Mouse (Mus musculus) CD4-positive, CD25-positive, alpha-beta regulatory T cell, adult 2 months (primary cell): ENCODE data around the gene Fam167b.

Experiments
- DNase-seq: peaks from one replicate; pipeline ENCODE4 v3.0.0-alpha.2; 2012; ENCODE audit warnings: low read depth, low spot score

Gene Fam167b

DNA sequence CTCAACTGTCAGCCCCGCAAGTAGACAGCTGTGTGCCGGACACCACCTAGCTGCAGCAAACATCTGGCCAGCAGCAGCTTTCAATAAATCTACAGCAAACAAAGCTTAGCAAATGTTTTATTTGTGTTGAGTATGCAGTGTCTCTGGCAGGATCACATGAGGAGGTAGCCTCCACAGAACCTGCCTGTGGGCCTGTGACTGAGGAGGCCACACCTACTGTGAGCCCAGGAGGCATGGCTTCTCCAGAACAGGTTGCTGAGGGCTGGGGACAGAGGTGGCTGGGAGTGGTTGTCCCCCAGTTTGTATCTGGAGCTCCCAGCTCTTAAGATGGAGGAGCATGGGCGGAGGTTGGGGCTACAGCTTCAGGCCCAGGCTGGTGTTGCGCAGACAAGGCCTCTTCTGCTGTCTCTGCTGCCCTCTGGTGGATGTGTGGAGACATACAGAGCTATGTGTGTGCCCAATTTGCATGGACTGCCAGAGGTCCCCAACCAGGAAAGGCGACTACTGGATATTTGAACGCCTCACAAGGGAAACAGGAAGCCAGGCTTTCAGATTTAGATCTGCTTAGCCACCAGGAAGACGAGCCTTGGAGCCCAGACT lies 30.2 kb upstream of the Fam167b start:
- DNase-seq: peak; percentile 93

GRCm38 (mm10) chr4:129600233-129601158 lies 22.1 kb upstream of the Fam167b start, which contains the start of the genes Eif3i and Tmem234:
Gene Eif3i (minus strand): TSS chr4:129600648.
Gene Tmem234 (plus strand): TSS chr4:129600668.
- DNase-seq: peak; percentile 91

DNA sequence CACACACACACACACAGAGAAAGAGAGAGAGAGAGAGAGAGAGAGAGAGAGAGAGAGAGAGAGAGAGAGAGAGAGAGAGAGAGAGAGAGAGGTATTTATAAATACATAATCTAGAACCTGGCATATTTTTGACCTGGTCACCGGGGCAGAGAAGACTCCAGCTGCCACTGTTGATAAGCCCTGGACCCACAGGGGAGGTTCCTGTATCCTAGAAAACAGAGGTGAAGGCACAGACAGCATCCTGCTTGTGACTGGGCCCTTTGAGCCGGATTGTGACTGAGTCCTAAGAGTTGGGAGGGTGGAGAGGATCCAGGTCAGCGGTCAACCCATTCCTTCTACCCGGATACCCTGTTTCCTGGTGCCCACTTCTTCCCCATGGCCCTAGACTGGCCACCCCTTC lies 10.5 kb upstream of the Fam167b start:
- no peak for DNase-seq

- DNase-seq: no peak
These were observed 8.6 kb upstream of the Fam167b start for GRCm38 (mm10) chr4:129586943-129587342.

GRCm38 (mm10) chr4:129585773-129586172 lies 7.4 kb upstream of the Fam167b start:
- DNase-seq: no peak

DNA sequence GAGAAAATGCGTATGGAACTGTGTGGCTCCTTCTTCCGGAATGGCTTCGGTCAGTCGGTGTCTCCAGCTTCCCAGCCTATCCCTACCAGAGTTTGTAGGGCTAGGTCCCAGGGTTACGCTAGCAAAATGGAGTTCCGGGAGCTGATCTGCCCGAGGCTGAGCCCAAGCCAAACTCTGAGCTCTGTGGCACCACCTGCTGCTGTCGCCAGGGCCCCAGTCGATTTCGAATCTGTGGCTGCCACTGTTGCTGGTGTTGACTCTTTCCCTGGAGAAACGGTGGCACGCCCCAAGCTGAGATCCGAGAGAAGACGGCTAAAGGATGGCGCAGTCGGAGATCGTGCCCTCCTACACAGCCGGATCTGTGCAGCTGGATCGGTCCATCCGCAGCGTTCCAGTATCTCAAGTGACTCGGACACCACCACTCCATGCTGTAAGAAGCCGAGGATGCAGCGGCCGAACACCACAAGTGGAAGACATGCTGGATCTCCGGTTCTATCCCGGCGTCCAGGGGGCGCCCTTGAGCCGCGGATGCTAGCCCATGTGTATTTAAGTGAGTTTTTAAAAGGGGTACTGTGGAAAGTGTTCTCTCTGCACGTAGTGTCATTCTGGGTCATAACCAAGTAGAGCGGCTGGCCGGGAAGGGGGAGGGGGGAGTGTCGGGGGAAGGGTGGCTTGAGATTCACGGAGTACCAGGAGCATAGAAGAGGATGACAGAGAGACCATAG lies 6.7 kb upstream of the Fam167b start:
- DNase-seq: peak; percentile 92

GRCm38 (mm10) chr4:129584370-129584769 lies 6.0 kb upstream of the Fam167b start:
- peak; percentile 50 for DNase-seq

- DNase-seq: no peak
These were observed 3.9 kb upstream of the Fam167b start for GRCm38 (mm10) chr4:129582251-129582650.

DNA sequence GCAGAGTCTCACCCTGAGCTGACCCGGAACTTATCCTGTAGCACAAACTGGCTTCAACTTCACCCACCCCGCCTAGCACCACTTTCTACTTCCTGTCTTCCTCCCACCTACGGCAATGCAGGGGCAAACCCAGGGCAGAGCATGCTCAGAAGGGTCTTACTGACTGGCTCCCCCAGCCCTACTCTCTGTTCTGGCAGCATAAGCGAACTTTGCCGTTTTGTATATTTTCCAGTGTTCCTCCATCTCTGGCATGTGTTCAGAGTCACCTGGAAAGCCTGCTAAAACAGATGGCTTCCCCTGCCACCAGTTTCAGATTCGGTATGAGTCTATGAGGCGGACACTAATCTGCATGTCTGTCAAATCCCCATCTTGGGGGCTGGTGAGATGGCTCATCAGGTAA lies 2.0 kb upstream of the Fam167b start:
- peak; percentile 80 for DNase-seq

DNA sequence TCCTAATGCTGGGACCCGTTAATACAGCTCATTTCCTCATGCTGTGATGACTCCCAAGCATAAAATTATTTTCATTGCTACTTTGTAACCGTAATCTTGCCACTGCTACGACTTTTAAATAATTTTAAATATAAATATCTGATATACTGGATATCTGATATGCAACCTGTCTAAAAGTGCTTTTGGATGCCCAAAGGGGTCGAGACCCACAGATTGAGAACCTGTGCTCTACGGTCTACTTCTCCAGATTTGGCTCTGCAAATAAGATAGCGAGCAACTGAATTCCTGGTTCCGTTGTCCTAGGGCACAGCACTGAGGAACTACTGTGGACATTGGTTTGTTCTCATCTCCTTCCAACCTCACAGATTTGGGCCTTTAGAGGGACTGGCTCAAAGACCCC lies 661 bp downstream of the Fam167b start:
- no peak for DNase-seq

DNA sequence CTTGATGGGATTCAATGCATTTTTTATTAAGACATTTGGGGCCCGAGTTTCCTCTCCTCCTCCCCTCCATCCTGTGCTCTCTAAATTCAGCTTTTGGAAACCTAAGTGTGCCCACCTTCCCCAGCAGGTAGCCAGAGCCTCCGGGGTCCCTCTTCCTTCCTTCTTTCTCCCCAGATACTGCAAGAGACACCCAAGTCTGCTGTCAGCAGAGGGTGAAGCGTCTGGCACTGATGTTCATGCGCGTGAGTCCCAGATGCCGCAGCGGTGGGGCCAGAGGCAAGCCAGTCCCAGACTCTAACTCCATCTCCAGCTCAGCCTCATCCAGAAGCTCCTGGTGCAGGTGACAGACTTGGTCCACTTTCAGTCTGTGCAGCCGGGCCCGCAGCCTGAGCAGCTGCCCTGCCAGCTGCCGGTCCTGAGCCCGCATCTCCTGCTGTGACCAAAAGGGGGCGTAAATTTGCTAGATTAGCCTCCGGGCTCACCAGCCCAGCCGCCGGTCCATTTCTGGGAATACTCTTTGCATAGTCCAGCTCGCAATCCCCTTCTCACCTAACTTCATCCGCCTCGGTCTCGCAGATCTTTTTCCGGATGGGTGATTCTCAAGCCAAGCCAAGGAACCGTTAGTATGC lies 1.4 kb downstream of the Fam167b start:
- DNase-seq: peak; percentile 81

DNA sequence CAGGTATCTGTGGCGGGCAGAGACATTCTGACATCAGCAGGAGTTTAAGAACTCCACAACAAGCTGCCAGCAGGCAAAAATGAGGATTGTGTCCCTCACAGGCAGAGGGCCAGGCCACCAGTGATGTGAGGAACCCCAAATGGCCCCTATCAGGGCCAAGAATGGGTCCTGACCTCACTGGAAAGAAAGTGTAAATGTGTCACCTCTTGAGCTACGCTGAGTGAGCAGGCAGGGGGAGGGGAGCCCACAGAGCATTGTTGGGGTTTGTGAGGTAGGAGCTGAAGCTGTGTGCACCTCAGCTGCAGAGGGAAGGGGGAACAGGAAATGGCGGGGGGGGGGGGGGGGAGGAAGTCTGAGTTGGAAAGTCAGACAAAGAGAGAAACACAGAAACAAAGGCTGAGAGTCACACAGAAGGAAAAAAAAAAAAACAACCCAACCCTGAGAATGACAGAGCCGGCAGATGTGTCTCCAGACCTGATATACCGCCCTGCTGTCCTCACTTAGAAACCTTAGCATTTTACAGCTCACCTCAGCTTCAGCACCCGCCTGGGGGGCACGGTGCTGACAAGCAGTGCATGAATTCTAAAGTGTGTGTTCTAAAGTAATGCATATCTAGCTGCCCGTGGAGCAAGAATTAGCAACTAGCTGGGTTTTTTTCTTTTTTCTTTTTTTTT lies 3.0 kb downstream of the Fam167b start:
- DNase-seq: peak; percentile 96

GRCm38 (mm10) chr4:129573430-129573829 lies 4.9 kb downstream of the Fam167b start, which contains the start of gene Lck:
Gene Lck (minus strand): TSS chr4:129573641.
- DNase-seq: peak; percentile 89

- peak; percentile 34 for DNase-seq
These were observed 5.3 kb downstream of the Fam167b start for GRCm38 (mm10) chr4:129573093-129573370.

DNA sequence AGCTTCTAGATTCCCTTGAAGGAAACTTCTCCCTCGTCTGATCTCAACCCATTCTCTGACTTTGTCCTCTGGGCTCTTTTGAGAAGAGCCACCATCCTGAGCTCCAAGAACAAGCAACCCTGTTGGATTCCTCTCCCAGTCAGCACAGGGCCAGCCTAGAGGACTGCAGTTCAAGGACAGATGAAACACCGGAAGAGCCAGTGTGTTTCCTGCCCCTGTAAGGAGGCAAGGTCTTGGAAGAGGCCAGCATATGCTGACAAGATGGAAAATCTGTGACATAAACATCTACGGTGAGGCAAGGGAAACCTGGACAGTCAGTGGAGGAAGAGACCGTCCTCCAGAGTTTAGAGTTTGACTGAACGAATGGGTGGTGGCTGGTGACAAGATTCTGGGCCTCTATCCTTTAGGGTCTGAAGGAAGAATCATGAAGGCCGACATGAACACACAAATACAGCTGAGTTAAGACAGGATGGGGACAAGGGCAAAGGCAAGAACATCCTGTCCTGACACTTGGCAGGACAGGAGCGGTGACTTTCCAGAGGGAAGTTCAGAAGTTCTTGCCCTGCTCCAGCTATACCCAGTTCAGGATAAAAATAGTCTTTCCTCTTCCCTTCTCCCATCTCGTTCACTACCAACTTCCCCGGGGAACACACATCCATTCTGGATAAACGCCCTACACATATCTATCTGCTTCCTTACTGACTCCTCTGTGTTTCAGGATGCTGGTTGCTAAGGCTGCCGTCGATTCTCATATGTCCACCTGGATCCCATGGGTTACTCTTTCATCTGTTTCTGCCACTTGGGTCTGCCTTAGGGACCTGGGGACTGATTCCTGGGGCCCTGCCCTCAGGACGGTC lies 5.9 kb downstream of the Fam167b start:
- DNase-seq: peak; percentile 70

DNA sequence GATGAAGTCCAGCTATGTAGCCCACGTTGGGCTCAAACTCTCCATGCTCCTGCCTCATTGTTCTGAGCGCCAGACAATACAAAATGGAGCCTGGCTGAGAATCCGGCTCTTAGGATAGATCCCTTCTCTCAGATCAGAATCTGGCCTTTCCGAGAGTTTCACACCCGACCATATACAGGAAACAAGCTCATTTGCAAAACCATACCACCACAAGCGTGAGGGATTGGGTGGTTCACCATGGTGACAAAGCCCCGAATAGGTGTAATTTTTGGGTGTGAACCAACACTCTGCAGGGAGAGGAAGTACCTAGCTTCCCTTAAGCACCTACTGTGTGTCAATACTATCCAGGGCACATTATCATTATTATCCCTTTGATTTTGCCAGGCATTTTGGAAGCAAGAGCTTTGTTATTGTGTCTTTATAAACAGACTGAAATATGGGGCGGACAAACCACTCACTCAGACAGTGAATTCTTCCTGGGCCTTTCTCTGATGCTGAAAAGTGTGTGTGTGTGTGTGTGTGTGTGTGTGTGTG lies 6.7 kb downstream of the Fam167b start:
- DNase-seq: peak; percentile 64

GRCm38 (mm10) chr4:129570028-129570427 lies 8.3 kb downstream of the Fam167b start:
- DNase-seq: peak; percentile 86

GRCm38 (mm10) chr4:129568366-129568765 lies 10.0 kb downstream of the Fam167b start:
- DNase-seq: no peak

DNA sequence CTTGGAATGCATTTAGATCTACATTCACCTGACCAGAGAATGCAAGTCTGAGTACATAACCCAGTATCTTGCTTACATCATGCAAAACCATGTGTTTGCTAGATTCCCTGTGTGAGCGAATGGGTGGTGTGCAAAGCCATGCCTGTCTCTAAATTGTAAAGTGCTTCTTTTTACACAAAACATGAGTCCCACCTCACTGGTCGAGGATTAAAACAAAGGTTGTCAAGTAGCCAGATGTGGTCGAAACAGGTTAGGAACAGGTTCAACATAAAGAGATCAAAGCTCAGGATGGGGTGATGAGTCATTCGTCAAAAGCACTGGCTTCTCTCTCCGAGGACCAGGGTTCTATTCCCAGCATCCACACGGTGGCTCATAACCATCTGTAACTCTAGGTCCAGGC lies 13.2 kb downstream of the Fam167b start:
- peak; percentile 52 for DNase-seq

DNA sequence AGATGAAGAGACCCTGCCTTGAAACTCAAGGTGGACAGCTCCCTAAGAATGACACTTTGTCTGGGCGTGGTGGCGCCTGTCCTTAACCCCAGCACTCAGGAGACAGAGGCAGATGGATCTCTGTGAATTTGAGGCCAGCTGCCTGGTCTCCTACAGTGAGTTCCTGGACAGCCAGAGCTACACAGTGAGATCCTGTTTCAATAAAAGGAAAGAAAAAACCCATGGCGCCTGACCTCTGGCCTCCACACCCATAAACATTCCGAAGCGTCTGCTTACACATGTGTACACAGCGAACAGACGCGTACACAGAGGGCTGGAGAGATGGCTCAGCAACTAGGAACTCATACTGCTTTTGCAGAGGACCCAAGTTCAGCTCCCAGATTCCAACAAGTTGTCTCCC lies 14.6 kb downstream of the Fam167b start:
- no peak for DNase-seq
